Mouse (Mus musculus) right cerebral cortex, postnatal 4 days (tissue): ENCODE results near the gene Rmdn3.

Experiments used
- DNase-seq: peaks from one replicate; pipeline ENCODE4 v3.0.0-alpha.2; 2022

Rmdn3 gene

GRCm38 (mm10) chr2:119156681-119157572 is at the start of gene Rmdn3:
Gene Rmdn3 (minus strand): TSS chr2:119157034.
- peak; percentile 96 for DNase-seq

- DNase-seq = no peak
Observed at GRCm38 (mm10) chr2:119203871-119204460, 47.1 kb upstream of the Rmdn3 start.

GRCm38 (mm10) chr2:119202914-119203453 is 46.1 kb upstream of the Rmdn3 start:
- peak; percentile 17 for DNase-seq

- DNase-seq = no peak
Observed at GRCm38 (mm10) chr2:119198934-119199333, 42.1 kb upstream of the Rmdn3 start.

GRCm38 (mm10) chr2:119198049-119198448 is 41.2 kb upstream of the Rmdn3 start:
- no peak for DNase-seq

GRCm38 (mm10) chr2:119197493-119197892 is 40.7 kb upstream of the Rmdn3 start:
- no peak for DNase-seq

GRCm38 (mm10) chr2:119196316-119197108 is 39.7 kb upstream of the Rmdn3 start:
- DNase-seq = no peak

- DNase-seq = no peak
Observed at GRCm38 (mm10) chr2:119194140-119194539, 37.3 kb upstream of the Rmdn3 start.

- DNase-seq = no peak
Observed at GRCm38 (mm10) chr2:119190969-119191368, 34.1 kb upstream of the Rmdn3 start.

- peak; percentile 84 for DNase-seq
Observed at GRCm38 (mm10) chr2:119189029-119189710, 32.3 kb upstream of the Rmdn3 start.

GRCm38 (mm10) chr2:119182914-119183313 is 26.1 kb upstream of the Rmdn3 start:
- no peak for DNase-seq

- no peak for DNase-seq
Observed at GRCm38 (mm10) chr2:119177384-119177939, 20.6 kb upstream of the Rmdn3 start.

- DNase-seq = no peak
Observed at GRCm38 (mm10) chr2:119176761-119177160, 19.9 kb upstream of the Rmdn3 start.

GRCm38 (mm10) chr2:119175614-119176013 is 18.8 kb upstream of the Rmdn3 start:
- DNase-seq = no peak

GRCm38 (mm10) chr2:119174866-119175265 is 18.0 kb upstream of the Rmdn3 start:
- DNase-seq = no peak

- DNase-seq = no peak
Observed at GRCm38 (mm10) chr2:119173991-119174651, 17.3 kb upstream of the Rmdn3 start, which contains the start of gene Gm14137. Gene Gm14137 (plus strand): TSS chr2:119174509.

- DNase-seq = peak; percentile 27
Observed at GRCm38 (mm10) chr2:119172862-119173576, 16.2 kb upstream of the Rmdn3 start.

- no peak for DNase-seq
Observed at GRCm38 (mm10) chr2:119172446-119172845, 15.6 kb upstream of the Rmdn3 start.

- no peak for DNase-seq
Observed at GRCm38 (mm10) chr2:119171574-119171973, 14.7 kb upstream of the Rmdn3 start.

- DNase-seq = no peak
Observed at GRCm38 (mm10) chr2:119170282-119170681, 13.4 kb upstream of the Rmdn3 start.

- no peak for DNase-seq
Observed at GRCm38 (mm10) chr2:119167866-119168256, 11.0 kb upstream of the Rmdn3 start.
